Mouse (Mus musculus): ENCODE results near the gene Camkmt.

DNA sequence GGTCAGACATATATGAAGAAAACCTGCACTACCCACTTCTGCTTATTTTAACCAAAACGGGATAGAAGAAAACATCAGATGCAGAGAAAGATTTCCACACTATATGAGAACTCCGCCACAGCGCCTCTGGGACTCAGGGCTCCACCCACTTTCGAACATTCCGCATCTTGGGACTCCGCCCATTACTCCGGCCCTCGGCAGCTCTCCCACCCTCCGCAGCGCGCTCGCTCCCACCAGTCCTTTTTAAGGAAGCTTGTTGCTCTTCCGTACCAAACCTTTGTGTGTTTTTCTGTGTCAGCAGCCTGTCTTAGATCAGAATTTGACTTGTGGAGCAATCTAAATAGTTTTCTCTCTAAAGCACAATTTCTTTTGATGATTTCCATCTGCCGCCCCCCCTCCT lies 367.7 kb downstream of the Camkmt start:
- TF ChIP-seq CTCF (conservative IDR thresholded peaks at IDR 0.05; ENCODE audit: insufficient read depth, insufficient read length, low read depth, low read length) (no peak), POLR2A (IDR thresholded peaks at IDR 0.05; ENCODE audit: low read depth, low read length) (no peak)
